Mouse (Mus musculus): ENCODE measurements around the gene Akr1c12.
"Not testable (repeated sequence)": the region's sequence is repeated elsewhere in the genome, so short reads cannot be mapped to it uniquely, and the experiment has no call there.

Gene Akr1c12

GRCm38 (mm10) chr13:4279284-4279683 is at the start of gene Akr1c12:
Akr1c12 (minus strand) TSS chr13:4279433.
- DNase-seq (ENCODE audit: low spot score), result no peak

GRCm38 (mm10) chr13:4318773-4319172 is 39.5 kb upstream of the Akr1c12 start:
- DNase-seq (ENCODE audit: low spot score), result no peak

- no peak for DNase-seq (ENCODE audit: low spot score)
Measured at GRCm38 (mm10) chr13:4313907-4314306, 34.7 kb upstream of the Akr1c12 start.

GRCm38 (mm10) chr13:4304861-4305565 is 25.8 kb upstream of the Akr1c12 start:
- DNase-seq (ENCODE audit: low spot score), result no peak

GRCm38 (mm10) chr13:4296991-4297390 is 17.8 kb upstream of the Akr1c12 start:
- DNase-seq (ENCODE audit: low spot score), result no peak

GRCm38 (mm10) chr13:4281471-4282412 is 2.5 kb upstream of the Akr1c12 start:
- DNase-seq (ENCODE audit: low spot score), result no peak

- no peak for DNase-seq (ENCODE audit: low spot score)
Measured at GRCm38 (mm10) chr13:4277526-4277925, 1.7 kb downstream of the Akr1c12 start.

GRCm38 (mm10) chr13:4270860-4271259 is 8.4 kb downstream of the Akr1c12 start:
- DNase-seq (ENCODE audit: low spot score), result no peak

GRCm38 (mm10) chr13:4265455-4265854 is 13.8 kb downstream of the Akr1c12 start:
- not testable (repeated sequence) for DNase-seq (ENCODE audit: low spot score)

- DNase-seq (ENCODE audit: low spot score), result no peak
Measured at GRCm38 (mm10) chr13:4265047-4265446, 14.2 kb downstream of the Akr1c12 start.

GRCm38 (mm10) chr13:4264612-4265011 is 14.6 kb downstream of the Akr1c12 start:
- no peak for DNase-seq (ENCODE audit: low spot score)

GRCm38 (mm10) chr13:4257349-4257748 is 21.9 kb downstream of the Akr1c12 start:
- no peak for DNase-seq (ENCODE audit: low spot score)

- DNase-seq (ENCODE audit: low spot score), result not testable (repeated sequence)
Measured at GRCm38 (mm10) chr13:4256894-4257293, 22.3 kb downstream of the Akr1c12 start.

- no peak for DNase-seq (ENCODE audit: low spot score)
Measured at GRCm38 (mm10) chr13:4249347-4249746, 29.9 kb downstream of the Akr1c12 start.

- DNase-seq (ENCODE audit: low spot score), result peak; percentile 33
Measured at GRCm38 (mm10) chr13:4244861-4245559, 34.2 kb downstream of the Akr1c12 start.

GRCm38 (mm10) chr13:4233536-4234172 is 45.6 kb downstream of the Akr1c12 start:
- DNase-seq (ENCODE audit: low spot score), result no peak

GRCm38 (mm10) chr13:4233135-4233534 is 46.1 kb downstream of the Akr1c12 start:
- DNase-seq (ENCODE audit: low spot score), result no peak

GRCm38 (mm10) chr13:4230841-4231623 is 48.2 kb downstream of the Akr1c12 start:
- DNase-seq (ENCODE audit: low spot score), result no peak

- DNase-seq (ENCODE audit: low spot score), result no peak
Measured at GRCm38 (mm10) chr13:4228441-4228840, 50.8 kb downstream of the Akr1c12 start, which contains the start of gene Akr1c19. Akr1c19 (plus strand) TSS chr13:4228700.

Data from ovary, postnatal 36 days (tissue).